Mouse (Mus musculus) lung, embryonic 16.5 days (tissue): ENCODE measurements around the gene Kcnip1. TPM values are rescaled to one million over a fixed set of nuclear protein-coding genes. Genes with fewer than 3 reads are reported as not detected.

ENCODE experiments used
- ATAC-seq: fragments of 200-750 bp; cut with Nextera tagmentation; 2 replicates; pipeline ENCODE4 v1.8.0; 2017; ENCODE audit warnings: low read depth, mild to moderate bottlenecking, moderate library complexity
- H3K27ac ChIP-seq: fragments of 300-500 bp; sonication (generic); 2 replicates; pipeline ENCODE4 v1.5.1; 2014; ENCODE audit warnings: mild to moderate bottlenecking, control low read depth, low read length
- H3K27me3 ChIP-seq: fragments of 300-500 bp; sonication (generic); 2 replicates; pipeline ENCODE4 v1.6.1; 2014; ENCODE audit warnings: low read depth, low read length, mixed read lengths; ENCODE audit not compliant: control insufficient read depth, insufficient read depth
- H3K36me3 ChIP-seq: fragments of 300-500 bp; sonication (generic); 2 replicates; pipeline ENCODE4 v1.6.1; 2014; ENCODE audit warnings: low read length; ENCODE audit not compliant: control insufficient read depth, insufficient read depth
- H3K4me1 ChIP-seq: fragments of 300-500 bp; sonication (generic); replicated peaks from 2 replicates; pipeline ENCODE4 v1.6.1; 2014; ENCODE audit warnings: low read length, mixed read lengths; ENCODE audit not compliant: control insufficient read depth, insufficient read depth
- H3K4me2 ChIP-seq: fragments of 300-500 bp; sonication (generic); 2 replicates; pipeline ENCODE4 v1.6.1; 2014; ENCODE audit warnings: low read depth, low read length, control low read depth
- H3K4me3 ChIP-seq: fragments of 300-500 bp; sonication (generic); 2 replicates; pipeline ENCODE4 v1.5.1; 2014; ENCODE audit warnings: mild to moderate bottlenecking, low read length, control low read depth
- H3K9ac ChIP-seq: fragments of 300-500 bp; sonication (generic); 2 replicates; pipeline ENCODE4 v1.6.1; 2014; ENCODE audit warnings: low read length, control low read depth
- H3K9me3 ChIP-seq: fragments of 300-500 bp; sonication (generic); 2 replicates; pipeline ENCODE4 v1.6.1; 2016; ENCODE audit warnings: low read length; ENCODE audit not compliant: control insufficient read depth
- WGBS: fragments of 180-500 bp; shearing (Covaris S2); extraction: QIAGEN DNeasy Blood & Tissue Kit; methylation state at CpG from one replicate; pipeline ENCODE4 v1.1.7; 2014; 5-methylcytosine and 5-hydroxymethylcytosine counted together
- polyA plus RNA-seq: library from polyadenylated mRNA; unstranded; fragments of >200 nt; fragmentation: Nextera tagmentation; extraction: Ambion mirVana; gene quantifications from 2 replicates; pipeline ENCODE4 v1.2.1, GENCODE M21; 2015

Gene Kcnip1
- polyA plus RNA-seq, 1 experiment from 2014 or later: 0.68 TPM

GRCm38 (mm10) chr11:33903494-33903893 is 89.5 kb downstream of the Kcnip1 start:
- no peak overlapping the region for H3K27ac ChIP-seq
- no peaks in the 10 kb centered on the region for H3K36me3 ChIP-seq
- no peak overlapping the region for H3K9ac ChIP-seq
- H3K4me3 ChIP-seq: no peak overlapping the region
- no peak for ATAC-seq
- H3K9me3 ChIP-seq: no peaks in the 10 kb centered on the region; the same call in 1 of the 2 replicates
- no peaks in the 10 kb centered on the region for H3K4me1 ChIP-seq
- no peak overlapping the region for H3K4me2 ChIP-seq
- no peaks in the 10 kb centered on the region for H3K27me3 ChIP-seq
- 50% methylated on average over 6 of the region's 6 CpGs for WGBS

- Histone ChIP-seq H3K4me2 (no peak overlapping the region), H3K4me3 (no peak overlapping the region), H3K9me3 (no peaks in the 10 kb centered on the region; the same call in 1 of the 2 replicates), H3K27ac (no peak overlapping the region), H3K9ac (no peak overlapping the region), H3K27me3 (no peaks in the 10 kb centered on the region), H3K4me1 (no peaks in the 10 kb centered on the region), H3K36me3 (no peaks in the 10 kb centered on the region)
- ATAC-seq: no peak
- 28% methylated on average over 10 of the region's 10 CpGs for WGBS
Measured at GRCm38 (mm10) chr11:33902377-33902776, 90.6 kb downstream of the Kcnip1 start.

GRCm38 (mm10) chr11:33901783-33902182 is 91.2 kb downstream of the Kcnip1 start:
- WGBS: 74% methylated on average over 2 of the region's 2 CpGs
- H3K27ac ChIP-seq: no peak overlapping the region
- no peak for ATAC-seq
- no peaks in the 10 kb centered on the region for H3K27me3 ChIP-seq
- H3K4me1 ChIP-seq: no peaks in the 10 kb centered on the region
- no peaks in the 10 kb centered on the region for H3K36me3 ChIP-seq
- no peak overlapping the region for H3K4me2 ChIP-seq
- no peak overlapping the region for H3K9ac ChIP-seq
- H3K9me3 ChIP-seq: no peaks in the 10 kb centered on the region; the same call in 1 of the 2 replicates
- H3K4me3 ChIP-seq: no peak overlapping the region

- Histone ChIP-seq H3K9ac (no peak overlapping the region), H3K9me3 (no peaks in the 10 kb centered on the region), H3K4me3 (no peak overlapping the region), H3K4me1 (no peaks in the 10 kb centered on the region), H3K4me2 (no peak overlapping the region), H3K36me3 (no peaks in the 10 kb centered on the region), H3K27ac (no peak overlapping the region), H3K27me3 (no peaks in the 10 kb centered on the region)
- 62% methylated on average over 4 of the region's 4 CpGs for WGBS
- ATAC-seq: no peak
Measured at GRCm38 (mm10) chr11:33891084-33891483, 101.9 kb downstream of the Kcnip1 start.

GRCm38 (mm10) chr11:33890382-33890781 is 102.6 kb downstream of the Kcnip1 start:
- 78% methylated on average over 2 of the region's 2 CpGs for WGBS
- Histone ChIP-seq H3K9me3 (no peaks in the 10 kb centered on the region), H3K9ac (no peak overlapping the region), H3K4me2 (no peak overlapping the region), H3K36me3 (no peaks in the 10 kb centered on the region), H3K27me3 (no peaks in the 10 kb centered on the region), H3K4me3 (no peak overlapping the region), H3K27ac (no peak overlapping the region), H3K4me1 (no peaks in the 10 kb centered on the region)
- ATAC-seq: no peak

- H3K4me2 ChIP-seq: no peak overlapping the region
- WGBS: 72% methylated on average over 3 of the region's 3 CpGs
- H3K27me3 ChIP-seq: no peaks in the 10 kb centered on the region; the same call in 1 of the 2 replicates
- H3K4me3 ChIP-seq: no peak overlapping the region
- no peaks in the 10 kb centered on the region for H3K36me3 ChIP-seq
- H3K27ac ChIP-seq: no peak overlapping the region
- H3K9me3 ChIP-seq: no peaks in the 10 kb centered on the region
- ATAC-seq: no peak
- no peaks in the 10 kb centered on the region for H3K4me1 ChIP-seq
- H3K9ac ChIP-seq: no peak overlapping the region
Measured at GRCm38 (mm10) chr11:33887660-33888059, 105.3 kb downstream of the Kcnip1 start.

GRCm38 (mm10) chr11:33885981-33886380 is 107.0 kb downstream of the Kcnip1 start:
- no peaks in the 10 kb centered on the region for H3K36me3 ChIP-seq
- ATAC-seq: no peak
- no peak overlapping the region for H3K27ac ChIP-seq
- H3K9me3 ChIP-seq: no peaks in the 10 kb centered on the region
- no peak overlapping the region for H3K4me2 ChIP-seq
- no peaks in the 10 kb centered on the region for H3K4me1 ChIP-seq
- 76% methylated on average over 4 of the region's 4 CpGs for WGBS
- no peaks in the 10 kb centered on the region; the same call in 1 of the 2 replicates for H3K27me3 ChIP-seq
- no peak overlapping the region for H3K4me3 ChIP-seq
- no peak overlapping the region for H3K9ac ChIP-seq

- no peaks in the 10 kb centered on the region for H3K4me1 ChIP-seq
- 60% methylated on average over 5 of the region's 5 CpGs for WGBS
Measured at GRCm38 (mm10) chr11:33882731-33883328, 110.1 kb downstream of the Kcnip1 start.

GRCm38 (mm10) chr11:33874925-33875324 is 118.0 kb downstream of the Kcnip1 start:
- H3K9me3 ChIP-seq: peaks cover 7% of the 10 kb centered on the region
- H3K4me3 ChIP-seq: no peak overlapping the region
- H3K27ac ChIP-seq: no peak overlapping the region
- no peak overlapping the region for H3K4me2 ChIP-seq
- ATAC-seq: no peak
- no peaks in the 10 kb centered on the region for H3K27me3 ChIP-seq
- H3K4me1 ChIP-seq: peaks cover 22% of the 10 kb centered on the region
- H3K36me3 ChIP-seq: no peaks in the 10 kb centered on the region
- no peak overlapping the region for H3K9ac ChIP-seq

More at GRCm38 (mm10) chr11:33882731-33883328, 110.1 kb downstream of the Kcnip1 start:
- no peaks in the 10 kb centered on the region for H3K36me3 ChIP-seq
- H3K9ac ChIP-seq: no peak overlapping the region
- no peak overlapping the region for H3K4me3 ChIP-seq
- no peak overlapping the region for H3K27ac ChIP-seq
- H3K27me3 ChIP-seq: no peaks in the 10 kb centered on the region; the same call in 1 of the 2 replicates
- ATAC-seq: no peak
- no peaks in the 10 kb centered on the region for H3K9me3 ChIP-seq
- H3K4me2 ChIP-seq: no peak overlapping the region
